Comparison of ENCODE assay signal across 10 mouse cellular contexts in genomic region chr7:113419070-113419782, GRCm38 (mm10). TPM values are rescaled to one million over a fixed set of nuclear protein-coding genes. Genes with fewer than 3 reads are reported as not detected.
A peak's percentile ranks its signal among the peaks of the same experiment; 100 is the strongest.
DNase-seq lines count a peak whose midpoint lies in the region; ATAC-seq lines count a peak whose summit lies in the region.
"Had no signal": no experiment of that assay in that cellular context is flagged by ENCODE, and none has a peak within 500 bp of the region (broad histone marks: within the 10 kb centered on the region; RNA-seq: fewer than 3 reads in every experiment).

No protein-coding gene starts in this region.

- WGBS in forebrain, embryonic 12.5 days: 49% methylated on average over 4 of the region's 4 CpGs

- peak; percentile 96 for DNase-seq in 3T3-L1 (ENCODE audit: low read depth, low spot score)
- DNase-seq in ZHBTc4 (ENCODE audit: low read depth, low spot score): peak; percentile 9
- DNase-seq in liver: peak; percentile 41
- DNase-seq in thymus, adult 18-20 months: peak; percentile 3 to 12
- DNase-seq in layer of hippocampus, postnatal 14 days (ENCODE audit: low spot score in 2 of 2): no peak
- DNase-seq in cerebellum, adult 11 months: no peak

- no peaks in the 10 kb centered on the region for H3K27me3 ChIP-seq in forebrain, embryonic 12.5 days

- ATAC-seq in granulocyte monocyte progenitor cell, adult 5-6 weeks (replicated peaks; ENCODE audit: poor library complexity, severe bottlenecking): peak; percentile 88
- no peak for ATAC-seq in forebrain, embryonic 12.5 days (ENCODE audit: low FRiP score)

- no peak overlapping the region for H3K4me3 ChIP-seq in forebrain, embryonic 12.5 days (replicated peaks)

- H3K9me3 ChIP-seq in forebrain, embryonic 12.5 days: no peaks in the 10 kb centered on the region

- no peaks in the 10 kb centered on the region for H3K36me3 ChIP-seq in forebrain, embryonic 12.5 days (replicated peaks)

- H3K9ac ChIP-seq in forebrain, embryonic 12.5 days: no peak overlapping the region

- no peaks in the 10 kb centered on the region for H3K4me1 ChIP-seq in forebrain, embryonic 12.5 days

- H3K4me2 ChIP-seq in forebrain, embryonic 12.5 days: no peak overlapping the region

- H3K27ac ChIP-seq in forebrain, embryonic 12.5 days: no peak overlapping the region

RNA-seq across cellular contexts. Expression of gene Pth, which starts 30.9 kb away (rescaled TPM):
- total RNA-seq in granulocyte monocyte progenitor cell, adult 5-6 weeks (2014; fragmentation: Nextera tagmentation): not detected in 2 replicates
- total RNA-seq in granulocyte monocyte progenitor cell, adult 5-6 weeks (2017): not detected in 2 replicates
- not detected for total RNA-seq in layer of hippocampus, postnatal 14 days (2021)
- polyA plus RNA-seq in forebrain, embryonic 12.5 days (2016; fragmentation: Nextera tagmentation; extraction: Ambion mirVana): not detected in 2 replicates
- total RNA-seq: adrenal gland, adult 18-20 months had no signal
- polyA plus RNA-seq: limb, embryonic 14.5 days had no signal

RNA-seq across cellular contexts. Expression of gene Btbd10, which starts 50.0 kb away (rescaled TPM):
- total RNA-seq in granulocyte monocyte progenitor cell, adult 5-6 weeks (2014; fragmentation: Nextera tagmentation): 16.3 and 28.3 TPM in 2 replicates
- 25.2 and 26.0 TPM in 2 replicates for total RNA-seq in granulocyte monocyte progenitor cell, adult 5-6 weeks (2017)
- total RNA-seq in layer of hippocampus, postnatal 14 days (2021): 10 to 100 TPM; 57.8 to 61.2 TPM
- polyA plus RNA-seq in forebrain, embryonic 12.5 days (2016; fragmentation: Nextera tagmentation; extraction: Ambion mirVana): 37.2 and 41.5 TPM in 2 replicates

Comparison
In these comparisons a context has a peak if more than half of its experiments do, and no peak if none do; other contexts are left out.
1. DNase-seq: peak in 3T3-L1 (single experiment), ZHBTc4 (single experiment), liver (single experiment) and thymus, adult 18-20 months (2 of 2); none in layer of hippocampus, postnatal 14 days (0 of 2) and cerebellum, adult 11 months (single experiment).